Mouse (Mus musculus): ENCODE data around the gene Aldh2.

DNA sequence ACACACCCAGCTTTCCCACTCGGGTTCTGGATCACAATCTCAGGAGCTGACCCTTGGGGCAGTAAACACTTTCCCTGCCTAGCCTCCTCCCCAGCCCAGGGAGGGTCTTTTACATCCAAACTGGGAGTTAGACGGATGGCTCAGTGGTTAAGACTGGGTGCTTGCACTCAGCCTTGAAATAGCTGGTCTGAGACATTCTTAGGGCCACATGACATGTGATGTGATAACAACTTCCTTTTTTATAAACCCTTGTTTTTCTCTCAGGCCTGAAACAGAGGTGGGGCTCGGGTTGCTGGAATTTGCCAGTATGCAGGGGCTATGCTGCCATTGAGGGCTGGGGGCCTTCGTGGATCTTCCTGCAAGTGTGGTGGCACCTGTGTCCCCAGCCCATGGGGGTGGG lies 3.7 kb upstream of the Aldh2 start:
- TF ChIP-seq CTCF (IDR thresholded peaks at IDR 0.05; ENCODE audit: control insufficient read depth, insufficient read depth, insufficient replicate concordance, low read depth, low read length), result no peak
- TF ChIP-seq POLR2A (IDR thresholded peaks at IDR 0.05; ENCODE audit: control insufficient read depth, low read depth, low read length), result no peak
